7 mouse cellular contexts compared by ENCODE assay signal in the genomic region with DNA sequence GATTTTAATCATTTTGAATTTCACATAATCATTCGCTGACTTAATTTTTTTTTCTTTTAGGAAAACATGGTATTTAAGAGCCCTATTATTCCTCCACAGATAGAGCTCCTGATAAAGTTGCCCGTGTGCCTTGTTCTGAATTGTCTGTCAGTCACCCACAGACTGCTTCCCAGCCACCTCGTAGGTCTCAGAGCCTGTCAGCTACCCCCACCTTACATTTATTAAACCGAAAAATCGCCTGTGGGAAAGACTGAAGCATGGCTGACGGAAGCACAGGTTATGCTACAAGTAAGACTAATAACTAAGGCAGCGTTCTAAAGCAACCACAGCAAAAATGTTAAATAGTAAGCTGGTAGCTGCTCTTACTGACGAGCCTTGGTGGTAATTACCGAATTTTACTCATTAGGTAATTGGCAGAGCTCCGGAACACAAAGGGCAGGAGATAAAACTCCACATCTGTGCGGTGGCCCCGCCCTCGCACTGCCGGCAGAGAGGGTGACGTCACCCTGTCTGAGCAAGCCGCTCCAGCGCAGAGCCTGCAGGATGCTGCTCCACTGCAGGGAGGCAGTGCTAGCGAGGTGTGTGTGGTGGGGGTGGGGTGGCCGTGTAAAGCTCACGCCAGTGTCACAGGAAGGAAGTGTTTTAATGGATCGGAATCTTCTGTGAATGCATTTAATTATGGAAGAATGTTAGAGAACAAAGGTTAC.
DNase-seq lines count a peak whose midpoint lies in the region; ATAC-seq lines count a peak whose summit lies in the region.

No protein-coding gene starts in this region.

- H3K4me1 ChIP-seq in hindbrain, embryonic 15.5 days (replicated peaks), result peaks cover 72% of the 10 kb centered on the region

- ATAC-seq in hindbrain, embryonic 15.5 days (ENCODE audit: low FRiP score, low read depth), result peak; percentile 92
- peak; percentile 82 for ATAC-seq in megakaryocyte, adult 5-6 weeks (ENCODE audit: poor library complexity, severe bottlenecking)

- peak overlapping the region; percentile 35 for H3K4me3 ChIP-seq in hindbrain, embryonic 15.5 days

- H3K36me3 ChIP-seq in hindbrain, embryonic 15.5 days, result no peaks in the 10 kb centered on the region

- no peaks in the 10 kb centered on the region for H3K9me3 ChIP-seq in hindbrain, embryonic 15.5 days

- H3K9ac ChIP-seq in hindbrain, embryonic 15.5 days, result peak overlapping the region; percentile 43

- peak overlapping the region; percentile 59 for H3K4me2 ChIP-seq in hindbrain, embryonic 15.5 days

- H3K27ac ChIP-seq in hindbrain, embryonic 15.5 days (replicated peaks), result peak overlapping the region; percentile 85

- peak; percentile 60 to 71 for DNase-seq in adrenal gland, adult 18-20 months (ENCODE audit: low spot score in 2 of 2)
- peak; percentile 71 to 79 for DNase-seq in cerebellum, postnatal 36 days
- DNase-seq in gastrocnemius, adult 18-20 months (ENCODE audit: low spot score), result peak; percentile 61
- DNase-seq in left cerebral cortex, adult 9 months (ENCODE audit: low spot score in 2 of 2), result peak; percentile 58 to 70
- DNase-seq in right cerebral cortex, postnatal 25 days, result peak; percentile 80

- H3K27me3 ChIP-seq in hindbrain, embryonic 15.5 days, result no peaks in the 10 kb centered on the region

- WGBS in hindbrain, embryonic 15.5 days, result 7% methylated on average over 21 of the region's 21 CpGs

Comparison
In these comparisons a context has a peak if more than half of its experiments do, and no peak if none do; other contexts are left out.
1. Peak in every context shown above with its lines: DNase-seq, ATAC-seq, H3K4me3 ChIP-seq and H3K27ac ChIP-seq.